Mouse (Mus musculus) ES-E14 (cell line): ENCODE results near the gene Mex3a.

Experiments
- CHD2 ChIP-seq: IDR thresholded peaks from 2 replicates; pipeline ENCODE4 v1.6.1; 2014; ENCODE audit warnings: mild to moderate bottlenecking, low read depth, low read length, inconsistent platforms
- MAFK ChIP-seq: IDR thresholded peaks from 2 replicates; pipeline ENCODE4 v1.6.1; 2014; ENCODE audit warnings: mild to moderate bottlenecking, low read depth, low read length, inconsistent platforms; ENCODE audit not compliant: insufficient read depth
- ZC3H11A ChIP-seq: IDR thresholded peaks from 2 replicates; pipeline ENCODE4 v1.6.1; 2012; ENCODE audit warnings: low read depth, mild to moderate bottlenecking, inconsistent platforms, low read length, borderline replicate concordance
- ZNF384 ChIP-seq: IDR thresholded peaks from 2 replicates; pipeline ENCODE4 v1.6.1; 2012; ENCODE audit warnings: low read depth, low read length, inconsistent platforms

DNA sequence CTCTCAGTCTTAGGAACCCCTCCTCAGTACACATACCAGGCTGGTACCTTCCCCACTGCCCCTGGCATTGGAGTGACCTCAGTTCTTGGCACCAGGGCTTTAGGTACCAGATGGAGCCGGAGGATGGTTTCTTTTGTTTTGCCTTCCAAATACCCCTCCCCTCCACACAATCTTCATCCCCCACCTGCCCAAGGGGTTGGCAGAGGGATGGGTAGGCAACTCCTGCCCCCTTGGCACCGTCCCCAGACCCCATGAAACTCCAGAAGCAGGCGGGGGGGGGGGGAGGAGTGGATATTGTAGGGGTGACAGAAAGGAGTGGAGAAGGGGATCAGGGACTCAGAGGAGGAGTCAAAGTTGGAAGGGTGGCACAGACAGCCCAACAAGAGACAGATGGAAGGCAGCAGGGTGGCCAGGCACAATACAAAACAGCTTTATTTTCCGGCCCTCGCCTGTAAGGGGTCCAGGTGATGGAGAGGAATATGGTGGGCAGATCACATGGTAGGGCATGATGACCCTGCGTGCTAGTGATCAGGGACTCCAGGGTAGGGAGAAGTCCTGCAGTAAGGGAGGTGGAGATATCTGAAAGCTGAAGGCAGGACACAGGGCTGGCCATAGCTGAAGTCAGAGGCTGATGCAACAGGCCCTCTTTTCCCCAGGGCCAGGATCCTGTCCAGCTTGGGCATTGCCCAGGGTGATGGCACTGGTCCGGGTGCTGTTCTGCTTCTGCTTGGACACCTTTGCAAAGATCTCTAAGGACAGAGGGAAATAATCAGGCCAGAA, 9.6 kb downstream of the Mex3a start:
- no peak for TF ChIP-seq ZC3H11A
- no peak for TF ChIP-seq MAFK
- no peak for TF ChIP-seq CHD2
- TF ChIP-seq ZNF384, result no peak
